Mouse (Mus musculus) thymus, postnatal 14 days (tissue): ENCODE measurements around the gene Mrpl38.

Source experiments
- DNase-seq: peaks from one replicate; pipeline ENCODE4 v3.0.0; 2021

The Mrpl38 gene

DNA sequence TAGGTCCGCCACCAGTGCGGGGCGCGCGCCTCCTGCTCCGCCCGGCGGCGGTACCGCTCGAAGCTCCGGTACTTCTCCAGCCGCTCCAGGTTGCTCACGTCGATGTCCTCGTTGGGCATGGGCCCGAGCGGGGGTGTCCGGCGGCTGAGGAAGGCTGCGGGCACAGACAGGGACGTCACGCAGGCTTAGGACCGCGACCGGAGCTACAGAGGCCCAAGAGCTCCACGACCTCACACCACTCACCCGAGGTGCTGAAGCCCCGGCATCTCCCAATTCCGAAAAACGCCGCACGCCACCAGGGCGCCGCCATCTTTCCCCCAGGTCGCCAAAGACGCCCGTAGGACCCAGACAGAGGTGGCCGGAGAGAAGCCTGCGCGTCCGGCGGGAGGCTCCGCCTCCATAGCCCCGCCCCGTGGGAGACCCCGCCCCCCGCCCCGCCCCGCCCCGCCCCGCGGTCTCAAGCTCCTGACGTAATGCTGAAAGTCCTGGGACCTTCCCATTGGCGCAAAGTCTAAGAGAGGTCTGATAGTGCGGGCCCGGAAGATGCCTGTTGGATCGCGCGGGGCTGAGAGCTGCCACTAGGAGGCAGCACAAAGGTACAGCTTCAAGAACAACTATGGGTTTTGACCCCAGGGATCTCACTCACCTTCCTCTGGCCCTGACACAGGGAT is at the start of gene Mrpl38:
TSS of gene Mrpl38 (minus strand) at position 401 of the 671 bp plus-strand sequence.
- DNase-seq: peak; percentile 90

DNA sequence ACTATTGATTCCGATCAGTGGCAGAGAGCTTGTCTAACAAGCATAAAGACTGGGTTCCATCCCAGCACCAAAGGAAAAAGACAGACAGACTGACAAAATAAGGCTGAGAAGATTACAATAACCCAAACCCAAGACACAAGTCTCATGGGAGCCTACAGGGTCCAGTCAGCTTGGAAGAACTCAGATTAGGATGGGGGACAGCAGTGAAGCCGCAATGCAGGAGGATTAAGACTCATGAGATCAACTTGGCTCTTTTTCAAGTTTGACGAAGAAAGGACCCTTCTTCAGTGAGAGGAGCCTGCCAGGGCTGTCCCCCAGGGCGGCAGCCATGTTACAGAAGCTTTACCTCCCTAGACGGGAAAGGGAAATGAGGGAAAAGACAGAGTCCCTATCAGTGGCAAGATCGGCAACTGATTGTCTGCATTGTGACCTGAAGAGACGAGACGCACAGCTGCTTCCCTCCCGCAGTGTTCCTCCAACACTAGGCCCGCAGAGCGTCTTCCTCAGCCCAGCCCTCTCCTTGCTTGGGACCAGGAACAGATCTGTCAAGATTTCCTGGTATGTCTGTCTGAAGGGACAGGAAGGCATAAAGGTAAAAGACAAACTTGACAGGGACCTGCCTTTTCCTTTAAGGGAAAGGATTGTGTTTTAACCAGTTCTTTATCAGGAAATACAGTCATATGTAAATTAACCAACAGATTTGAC is 48.7 kb upstream of the Mrpl38 start:
- no peak for DNase-seq

DNA sequence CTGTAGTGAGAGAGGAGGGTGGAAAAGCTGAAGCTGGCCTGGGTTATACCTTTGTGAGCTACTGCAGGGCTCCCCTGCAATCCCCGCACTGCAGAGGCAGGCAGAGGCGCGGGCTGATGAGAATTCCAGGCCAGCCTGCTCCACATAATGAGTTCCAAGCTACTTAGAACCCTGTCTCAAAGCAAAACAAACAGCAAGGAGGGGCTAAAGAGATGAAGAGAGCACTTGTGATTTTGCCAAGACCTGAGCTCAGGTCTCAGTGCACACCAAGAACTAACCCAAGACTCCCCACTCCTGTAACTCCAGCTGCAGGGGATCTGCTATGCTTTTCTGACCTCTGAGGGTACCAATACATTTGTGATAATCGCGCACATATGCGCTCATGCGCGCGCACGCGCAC is 47.7 kb upstream of the Mrpl38 start:
- DNase-seq: no peak

DNA sequence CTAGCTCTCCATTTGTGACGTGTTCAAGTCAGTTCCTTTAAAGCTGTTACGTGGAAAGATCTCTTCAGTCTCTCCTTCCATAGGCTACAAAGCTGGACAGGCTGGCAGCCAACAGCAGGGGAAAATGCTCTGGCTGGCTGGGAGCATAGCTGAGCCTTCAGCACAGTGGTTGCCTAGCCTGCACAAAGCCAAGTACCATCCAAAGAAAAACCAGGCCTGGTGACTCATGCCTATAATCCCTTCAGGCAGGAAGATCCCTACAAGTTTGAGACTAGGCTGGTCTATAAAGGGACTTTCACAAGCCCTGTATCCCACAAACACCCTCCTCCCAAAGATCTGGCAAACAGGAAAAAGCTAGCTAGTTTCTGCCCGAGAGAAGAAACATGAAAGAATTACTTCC is 47.2 kb upstream of the Mrpl38 start:
- no peak for DNase-seq

DNA sequence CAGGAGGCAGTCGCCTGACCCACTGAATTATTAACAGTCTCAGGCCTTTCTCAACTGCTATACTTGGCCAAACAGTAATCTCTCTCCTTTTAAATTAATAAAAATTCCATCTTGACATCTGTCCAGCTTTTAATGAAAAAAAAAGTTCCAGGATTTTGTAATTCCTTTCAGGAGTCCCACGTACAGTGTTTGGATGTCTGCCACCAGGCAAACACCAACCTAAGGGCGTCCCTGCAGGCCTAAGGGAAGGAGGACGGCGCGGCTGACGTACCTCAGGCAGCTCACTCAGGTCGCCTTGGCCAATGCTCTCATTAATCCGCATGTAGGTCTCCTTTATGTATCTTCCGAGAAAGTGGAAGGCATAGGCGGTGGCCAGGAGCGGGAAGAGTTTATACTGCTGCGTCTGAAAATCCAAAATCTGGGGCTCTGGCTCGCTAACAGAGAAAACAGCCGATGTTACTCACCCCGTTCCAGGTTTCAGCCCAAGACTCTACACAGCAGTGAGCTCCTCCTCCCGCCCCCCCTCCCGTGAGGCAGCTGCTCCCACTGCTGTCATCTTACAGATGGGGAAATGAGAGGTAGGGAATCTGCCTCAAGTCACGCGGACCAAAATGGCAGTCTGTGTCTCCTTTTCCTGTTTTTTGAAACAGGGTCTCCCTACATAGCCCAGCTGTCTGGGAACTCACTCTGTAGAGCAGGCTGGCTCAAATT is 39.9 kb upstream of the Mrpl38 start:
- no peak for DNase-seq

DNA sequence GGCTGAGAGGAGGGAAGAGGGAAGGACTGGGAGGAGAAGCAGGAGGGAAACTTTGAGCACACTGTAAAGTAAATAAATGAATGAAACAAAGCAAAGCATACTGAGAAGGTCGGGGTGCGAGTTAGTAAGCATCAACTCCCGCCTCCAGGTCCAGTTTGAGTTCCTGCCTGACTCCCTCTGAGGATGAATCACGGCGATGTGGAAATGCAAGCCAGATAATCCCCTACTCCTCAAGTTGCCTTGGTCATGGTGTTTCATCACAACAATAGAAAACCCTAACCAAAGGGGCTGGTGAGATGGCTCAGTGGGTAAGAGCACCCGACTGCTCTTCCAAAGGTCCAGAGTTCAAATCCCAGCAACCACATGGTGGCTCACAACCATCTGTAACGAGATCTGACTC is 37.3 kb upstream of the Mrpl38 start:
- no peak for DNase-seq

DNA sequence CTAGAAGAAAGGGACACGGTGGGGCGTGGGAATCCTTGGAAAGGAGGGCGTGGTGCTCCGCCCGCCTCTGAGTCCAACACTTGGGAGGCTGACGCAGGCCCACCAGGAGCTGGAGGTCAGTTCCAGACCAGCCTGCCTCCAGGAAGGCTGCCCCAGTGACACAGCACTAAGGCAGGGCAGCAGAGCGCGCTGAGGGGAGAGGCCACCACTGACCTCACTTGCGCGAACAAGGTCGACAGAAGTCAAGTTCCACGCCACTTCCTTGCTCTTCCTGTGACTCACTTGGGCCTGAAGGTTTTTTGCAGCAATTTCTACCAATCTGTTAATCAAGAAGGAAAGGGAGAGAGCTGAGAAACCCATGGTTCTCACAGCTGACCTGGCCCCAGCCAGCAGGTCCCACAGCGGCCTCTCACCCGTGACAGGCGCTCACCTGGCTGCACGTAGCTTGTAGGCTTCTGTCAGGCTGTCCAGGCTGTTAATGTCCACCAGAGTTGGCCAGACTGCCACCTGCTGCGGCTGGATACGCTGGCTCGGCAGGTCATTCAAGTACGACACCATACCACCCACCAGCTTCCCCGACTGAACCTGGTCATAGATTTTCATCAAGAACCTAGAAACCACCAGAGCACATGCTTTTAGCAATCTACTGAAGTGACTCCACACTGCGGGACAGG is 36.2 kb upstream of the Mrpl38 start:
- no peak for DNase-seq

DNA sequence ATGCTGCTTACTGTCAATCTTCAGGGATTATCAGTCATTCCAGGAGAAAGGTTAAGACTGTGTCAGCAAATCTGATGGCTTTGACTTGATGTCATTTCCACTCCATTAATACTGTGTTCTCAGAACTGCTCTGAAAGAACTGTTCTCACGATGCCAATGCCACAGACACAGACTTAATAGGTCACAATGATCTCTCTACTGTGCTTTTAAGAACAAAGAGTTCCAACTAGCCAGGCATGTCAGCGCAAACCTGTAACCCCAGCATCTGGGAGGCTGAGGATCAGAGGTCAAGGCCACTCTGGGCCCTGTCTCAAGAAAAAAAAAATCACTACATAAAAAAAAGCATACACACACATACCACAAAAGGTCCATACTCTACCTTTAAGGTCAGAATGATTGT is 33.3 kb upstream of the Mrpl38 start:
- DNase-seq: no peak

DNA sequence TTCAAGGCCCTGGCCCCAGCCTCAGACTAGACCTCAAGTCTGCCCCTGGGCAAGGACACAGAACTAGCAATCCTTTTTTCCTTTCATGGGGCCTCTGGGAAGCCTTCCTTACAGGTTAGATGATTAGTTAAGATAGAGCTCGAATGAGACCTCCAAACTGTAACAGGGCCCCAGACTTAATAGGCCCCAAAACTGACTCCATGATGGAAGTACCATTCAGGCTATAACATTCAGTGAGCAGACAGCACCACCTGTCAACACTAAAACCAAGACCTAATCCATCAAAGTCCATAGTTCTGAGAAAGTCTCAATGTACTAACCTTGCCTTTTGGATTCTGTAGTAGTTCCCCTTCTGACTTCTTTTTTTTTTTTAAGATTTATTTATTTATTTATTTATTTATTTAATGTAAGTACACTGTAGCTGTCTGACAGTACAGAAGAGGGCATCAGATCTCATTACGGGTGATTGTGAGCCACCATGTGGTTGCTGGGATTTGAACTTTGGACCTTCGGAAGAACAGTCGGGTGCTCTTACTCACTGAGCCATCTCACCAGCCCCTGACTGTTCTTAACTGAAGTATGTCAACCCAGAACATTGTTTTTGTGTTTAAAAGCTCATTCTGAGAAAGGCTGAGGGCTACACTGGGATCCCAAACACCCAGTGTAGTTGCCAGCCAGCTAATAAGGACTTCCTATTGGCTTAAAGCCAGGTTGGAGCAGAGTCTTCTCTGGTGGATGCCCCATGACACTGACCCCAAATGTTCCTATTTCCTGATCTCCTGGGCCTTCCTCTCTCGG is 31.5 kb upstream of the Mrpl38 start:
- no peak for DNase-seq

DNA sequence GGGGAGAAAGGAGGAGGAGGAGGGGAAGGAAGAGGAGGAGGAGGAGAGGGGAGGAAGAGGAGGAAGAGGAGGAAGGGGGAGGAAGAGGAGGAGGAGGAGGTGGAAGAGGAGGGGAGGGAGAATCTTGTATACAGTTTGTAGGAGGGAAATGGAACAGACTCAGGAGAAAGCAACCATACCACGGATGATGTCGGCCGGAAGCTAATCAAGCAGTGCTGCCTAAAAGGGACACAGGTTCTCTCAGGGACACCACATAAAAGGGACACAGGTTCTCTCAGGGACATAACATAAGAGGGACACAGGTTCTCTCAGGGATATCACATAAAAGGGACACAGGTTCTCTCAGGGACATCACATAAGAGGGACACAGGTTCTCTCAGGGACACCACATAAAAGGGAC is 30.5 kb upstream of the Mrpl38 start:
- no peak for DNase-seq

DNA sequence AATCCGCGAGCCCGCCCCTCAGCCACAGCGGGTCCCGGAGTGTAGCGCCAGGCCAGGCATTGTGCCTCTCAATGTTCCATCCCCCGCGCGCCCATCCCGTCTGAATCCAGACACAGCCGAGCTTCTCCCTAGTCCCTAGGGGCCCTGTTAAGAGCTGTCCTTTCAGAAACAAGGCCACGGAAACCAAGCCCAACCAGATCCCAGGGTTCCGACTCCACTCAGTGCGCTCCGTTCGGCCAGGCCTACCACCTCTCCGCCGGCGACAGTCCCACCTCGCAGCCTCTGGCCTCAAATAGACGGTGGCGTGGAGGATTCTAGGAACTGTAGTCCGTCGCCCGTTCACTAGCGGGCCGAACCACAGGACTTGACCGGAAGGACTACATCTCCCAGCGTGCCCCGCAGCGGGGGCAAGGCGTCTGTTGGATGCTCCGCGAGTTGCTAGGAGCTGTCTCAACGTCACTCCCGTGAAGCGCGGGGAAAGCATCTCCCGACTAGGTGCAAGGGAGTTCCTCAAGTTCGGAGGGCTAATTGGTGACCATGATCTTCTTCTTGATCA is 29.3 kb upstream of the Mrpl38 start, which contains the start of gene Fbf1:
TSS of gene Fbf1 (minus strand) at position 283 of the 556 bp plus-strand sequence.
- peak; percentile 93 for DNase-seq

DNA sequence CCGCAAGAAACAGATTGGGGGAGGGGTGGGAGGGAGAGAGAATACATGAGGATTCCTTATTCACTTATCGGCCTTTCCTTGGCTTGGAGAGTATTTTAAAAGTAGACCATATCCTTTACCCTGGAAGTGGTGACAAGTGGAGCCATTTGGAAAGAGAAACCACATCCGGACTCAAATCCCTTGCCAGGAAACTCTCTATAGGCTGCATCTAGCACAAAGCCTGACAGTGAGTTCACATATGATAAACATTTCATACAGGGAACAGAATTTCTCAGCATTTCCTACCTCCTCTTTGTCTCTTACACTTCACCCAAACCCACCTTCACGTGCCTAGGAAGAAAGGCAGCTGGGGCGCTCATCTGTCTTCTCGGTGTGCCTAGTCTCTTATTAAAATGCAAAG is 28.6 kb upstream of the Mrpl38 start:
- DNase-seq: peak; percentile 6

DNA sequence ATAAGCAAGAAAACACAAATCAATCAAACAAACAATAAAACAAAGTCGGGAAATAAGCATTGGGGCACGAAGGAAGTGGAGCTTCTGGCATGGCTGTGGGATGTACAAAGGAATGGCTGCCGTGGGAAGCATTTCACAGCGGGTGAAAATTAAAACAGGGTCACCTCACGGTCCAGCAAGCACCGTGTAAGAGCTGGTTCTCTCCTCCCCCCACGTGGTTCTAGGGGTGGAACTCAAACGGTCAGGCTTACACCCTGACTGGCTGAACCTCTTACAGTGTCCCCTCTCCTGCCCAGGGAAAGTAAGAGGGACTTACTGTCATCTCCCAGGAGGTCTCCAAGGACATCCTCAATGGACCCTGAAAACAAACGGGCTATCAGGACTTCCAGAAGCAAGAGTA is 24.3 kb upstream of the Mrpl38 start:
- no peak for DNase-seq

DNA sequence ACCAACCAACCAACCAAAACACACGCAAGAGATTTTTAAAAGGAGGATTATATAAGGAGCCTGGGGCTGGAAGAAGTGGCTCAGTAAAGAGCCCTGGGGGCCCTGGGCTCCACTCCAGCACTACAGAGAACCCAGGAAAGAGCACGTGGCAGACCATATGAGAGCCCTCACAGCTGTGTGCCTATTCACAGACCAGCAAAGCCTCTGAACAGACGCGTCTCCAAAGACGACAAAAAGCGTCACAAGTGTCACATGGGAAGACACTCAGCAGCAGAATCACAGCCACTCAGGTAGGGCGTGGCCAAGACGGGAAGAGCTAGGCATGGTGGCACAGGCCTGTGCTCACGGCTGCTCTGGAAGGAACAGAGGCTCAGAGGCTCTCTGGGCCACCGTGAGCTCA is 23.5 kb upstream of the Mrpl38 start:
- DNase-seq: peak; percentile 17

DNA sequence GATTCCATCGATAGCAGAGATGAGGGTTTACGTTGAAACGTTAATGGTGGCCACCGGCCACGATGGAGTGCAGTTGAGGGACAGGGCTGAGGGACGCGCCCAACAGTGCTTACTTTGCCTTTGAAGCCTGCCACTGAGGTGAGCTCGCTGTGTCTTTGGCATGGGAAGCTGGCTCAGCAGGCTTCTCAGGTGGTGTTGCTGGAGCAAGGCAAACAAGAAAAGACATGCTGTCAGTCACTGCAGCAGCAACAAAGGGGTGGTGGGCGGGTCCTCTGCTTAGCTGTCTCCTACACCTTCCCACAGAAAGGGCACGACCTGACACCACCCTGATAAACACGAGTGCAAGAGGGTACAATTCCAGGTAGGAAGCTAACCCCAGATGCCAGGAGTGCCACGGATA is 22.6 kb upstream of the Mrpl38 start:
- DNase-seq: no peak

DNA sequence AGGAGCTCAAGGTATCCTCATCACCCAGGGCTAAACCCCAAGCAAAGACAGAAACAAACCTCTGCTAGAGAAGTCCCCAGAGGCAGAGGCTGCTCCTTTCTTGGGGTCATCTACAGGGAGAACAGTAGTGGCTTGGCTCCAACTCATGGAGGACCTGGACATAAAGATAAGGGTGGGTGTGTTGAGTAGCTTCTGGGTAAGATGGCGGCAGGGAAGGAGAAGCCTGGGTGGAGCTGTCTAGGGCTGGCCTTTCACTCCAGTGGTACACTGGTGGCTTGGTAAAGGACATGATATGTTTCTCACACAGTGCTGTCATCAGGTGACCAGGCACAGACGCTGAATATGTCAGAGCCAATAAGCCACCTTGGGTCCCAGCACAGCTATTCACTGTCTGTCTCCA is 12.3 kb upstream of the Mrpl38 start:
- DNase-seq: no peak

DNA sequence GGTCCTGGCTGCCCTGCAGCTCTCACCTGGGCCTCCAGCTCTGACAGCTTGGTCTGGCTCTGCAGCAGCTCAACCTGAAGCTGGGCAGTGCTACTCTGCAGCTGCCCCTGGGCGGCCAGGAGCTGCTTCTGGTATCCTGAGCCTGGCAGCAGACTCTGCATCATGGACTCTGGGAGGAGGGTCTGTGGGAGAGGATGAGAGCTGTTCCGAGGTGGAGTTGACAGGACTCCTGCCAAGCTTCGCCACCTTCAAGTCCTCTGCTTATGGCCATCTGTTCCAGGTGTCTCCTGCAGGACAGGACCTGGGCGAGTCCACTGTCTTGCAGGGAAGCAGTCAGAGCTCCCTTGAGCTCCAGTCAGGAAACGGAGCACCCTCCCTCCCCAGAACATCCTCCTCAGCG is 10.7 kb upstream of the Mrpl38 start:
- no peak for DNase-seq

DNA sequence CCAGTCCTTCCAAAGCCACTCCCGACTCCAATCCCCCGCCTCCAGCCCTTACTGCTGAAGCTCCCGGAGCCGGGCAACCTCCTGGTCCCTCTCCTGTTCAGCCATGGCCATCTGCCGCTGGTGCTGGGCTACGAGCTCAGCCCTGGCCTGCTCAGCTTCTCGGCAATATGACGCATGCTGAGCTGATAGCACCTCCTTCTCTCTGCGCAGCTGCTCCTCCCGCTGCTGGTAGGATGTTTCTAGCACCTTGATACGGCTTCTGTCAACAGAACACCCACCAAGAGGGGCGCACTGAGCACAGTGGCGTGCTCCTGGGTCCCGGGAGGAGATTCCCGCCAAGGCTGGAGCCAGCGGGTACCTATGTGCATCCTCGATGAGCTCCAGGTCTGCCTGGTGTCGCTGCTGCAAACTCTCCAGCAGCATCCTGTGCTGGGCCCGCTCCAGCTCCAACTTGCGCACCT is 10.1 kb upstream of the Mrpl38 start:
- DNase-seq: no peak

DNA sequence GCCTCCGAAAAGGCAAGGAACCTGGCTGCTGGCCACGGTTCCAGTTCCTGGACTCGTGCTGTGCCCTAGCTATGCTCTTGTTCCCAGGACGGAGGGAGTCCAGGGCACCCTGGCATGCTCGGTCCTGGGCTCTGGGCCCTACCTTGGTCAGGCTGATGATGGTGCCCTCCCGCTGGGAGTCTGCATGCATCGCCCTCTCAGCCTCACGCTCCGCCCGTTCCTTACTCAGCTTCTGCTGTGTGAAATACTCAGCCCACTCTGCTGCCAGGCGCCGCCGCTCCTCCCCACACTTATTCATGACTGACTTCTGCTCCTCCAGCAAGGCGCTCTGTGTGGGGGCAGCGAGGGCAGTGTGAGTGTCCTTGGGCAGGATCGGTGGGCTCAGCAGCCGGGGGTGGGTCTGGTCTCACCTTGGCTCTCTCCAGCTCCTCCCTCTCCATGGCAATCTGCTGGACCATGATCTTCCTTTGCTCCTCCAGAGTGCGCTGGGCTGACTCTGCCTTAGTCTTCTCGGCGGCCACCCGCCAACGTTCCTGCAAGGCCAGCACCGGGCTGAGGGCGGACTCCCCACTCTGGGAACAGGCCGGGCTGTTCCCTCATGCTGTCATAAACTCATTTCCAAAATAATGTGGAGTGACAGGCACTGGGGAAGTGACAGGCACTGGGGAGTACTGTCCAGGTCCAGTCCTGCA is 7.8 kb upstream of the Mrpl38 start:
- DNase-seq: no peak

DNA sequence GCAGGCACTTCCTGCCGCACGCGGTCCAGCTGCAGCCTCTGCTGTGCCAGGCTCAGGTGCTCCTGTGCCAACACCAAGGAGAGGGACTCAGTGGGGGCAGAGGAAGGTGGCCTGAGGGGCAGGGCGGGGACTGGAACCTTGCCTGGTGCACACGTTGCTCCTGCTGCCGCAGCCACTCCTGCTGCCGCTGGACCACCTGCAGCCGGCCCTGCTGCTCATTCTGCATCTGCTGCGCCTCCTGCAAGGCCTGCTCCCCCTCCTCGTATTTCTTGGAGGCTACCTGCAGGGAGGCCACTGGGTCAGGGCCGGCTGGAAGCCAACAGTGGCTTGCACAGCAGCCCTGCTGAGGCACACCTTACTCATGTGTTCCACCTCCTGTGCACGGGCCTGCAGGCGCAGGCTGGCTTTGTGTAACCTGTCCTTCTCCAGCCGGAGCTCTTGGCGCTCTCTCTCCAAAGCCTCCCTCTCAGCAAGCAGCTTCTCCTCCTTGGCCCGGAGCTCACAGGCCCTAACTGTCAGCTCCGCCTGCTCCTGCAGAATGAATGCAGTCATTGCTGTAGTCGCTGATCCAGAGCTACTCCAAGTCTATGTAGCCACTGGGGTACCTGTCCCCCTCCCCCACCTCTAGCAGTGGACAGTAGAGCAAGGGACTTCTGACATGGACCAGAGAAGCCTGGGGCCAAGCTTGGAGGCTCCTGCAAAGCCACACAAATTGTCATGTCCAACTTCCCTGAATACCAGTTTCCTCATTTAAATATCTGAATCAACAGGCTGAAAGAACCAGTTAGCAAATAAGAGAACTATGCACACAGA is 7.0 kb upstream of the Mrpl38 start:
- DNase-seq: no peak

DNA sequence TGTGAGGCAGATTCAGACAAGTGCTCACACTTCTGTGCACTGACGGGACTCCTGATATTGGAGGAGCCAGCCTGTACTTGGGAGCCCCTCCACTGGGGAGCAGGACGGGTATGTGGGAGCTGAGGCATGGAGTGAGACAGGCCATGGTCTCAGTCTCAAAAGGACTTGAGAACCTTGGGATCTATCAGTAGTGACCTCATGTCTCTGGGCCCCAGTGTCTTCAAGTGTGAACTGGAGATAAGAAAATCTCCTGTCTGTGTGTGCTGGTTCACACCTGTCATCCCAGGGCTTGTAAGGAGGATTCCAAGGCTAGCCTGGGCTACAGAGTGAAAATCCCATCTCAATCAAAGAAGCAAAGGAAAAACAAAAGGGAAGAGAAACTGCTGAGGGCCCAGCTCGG is 4.8 kb upstream of the Mrpl38 start:
- DNase-seq: no peak
